Mouse (Mus musculus) spleen, postnatal 0 days (tissue): Measurements from ENCODE around the gene Katna1. TPM values are rescaled to one million over a fixed set of nuclear protein-coding genes. Genes with fewer than 3 reads are reported as not detected.

Experiments
- polyA plus RNA-seq: library from polyadenylated mRNA; unstranded; fragments of >200 nt; fragmentation: Nextera tagmentation; extraction: Ambion mirVana; gene quantifications from 2 replicates; pipeline ENCODE4 v1.2.1, GENCODE M21; 2015

Gene Katna1
- polyA plus RNA-seq, result 36.3 and 37.3 TPM in 2 replicates

GRCm38 (mm10) chr10:7725751-7726500 is at the start of gene Katna1:
Gene Katna1, plus strand, starts transcription at chr10:7726000.

GRCm38 (mm10) chr10:7680731-7681301 is 45.0 kb upstream of the Katna1 start, which contains the start of the genes Pcmt1 and Lats1:
Gene Pcmt1, minus strand, starts transcription at chr10:7681136.
Gene Lats1, plus strand, starts transcription at chr10:7681214.

GRCm38 (mm10) chr10:7792751-7793385 is 67.1 kb downstream of the Katna1 start, which contains the start of the genes Ginm1 and Ppil4:
Gene Ginm1, minus strand, starts transcription at chr10:7792824.
Gene Ppil4, plus strand, starts transcription at chr10:7792891.

Other genes starting within 250 kb of the Katna1 start
- 0.58 and 0.84 TPM in 2 replicates for gene Lrp11, start 136.2 kb upstream of the Katna1 start, polyA plus RNA-seq
- 28.9 and 29.8 TPM in 2 replicates for gene Nup43, start 58.5 kb upstream of the Katna1 start, polyA plus RNA-seq
- 126 and 129 TPM in 2 replicates for gene Pcmt1, start 44.9 kb upstream of the Katna1 start, polyA plus RNA-seq
- 3.1 and 3.7 TPM in 2 replicates for gene Lats1, start 44.8 kb upstream of the Katna1 start, polyA plus RNA-seq
- gene Ginm1, start 66.8 kb downstream of the Katna1 start, polyA plus RNA-seq, result 56.3 and 60.2 TPM in 2 replicates
- gene Ppil4, start 66.9 kb downstream of the Katna1 start, polyA plus RNA-seq, result 32.9 and 33.1 TPM in 2 replicates
- gene Zc3h12d, start 106.5 kb downstream of the Katna1 start, polyA plus RNA-seq, result 0.82 and 1.1 TPM in 2 replicates
- 18.6 and 19.5 TPM in 2 replicates for gene Tab2, start 230.2 kb downstream of the Katna1 start, polyA plus RNA-seq